Mouse (Mus musculus) liver, embryonic 11.5 days (tissue): ENCODE measurements around the gene Vps26b. TPM values are rescaled to one million over a fixed set of nuclear protein-coding genes. Genes with fewer than 3 reads are reported as not detected.

Source experiments
- ATAC-seq: fragments of 200-750 bp; cut with Nextera tagmentation; replicated peaks from 2 replicates; pipeline ENCODE4 v1.8.0; 2017; ENCODE audit warnings: moderate number of reproducible peaks, mild to moderate bottlenecking, moderate TSS enrichment, moderate library complexity; ENCODE audit not compliant: low FRiP score
- DNase-seq: peaks from one replicate; pipeline ENCODE4 v3.0.0-alpha.2; 2017; ENCODE audit warnings: low spot score
- H3K27ac ChIP-seq: fragments of 300-500 bp; sonication (generic); 2 replicates; pipeline ENCODE4 v1.5.1; 2014; ENCODE audit warnings: mild to moderate bottlenecking, low read depth, low read length, control low read depth
- H3K27me3 ChIP-seq: fragments of 300-500 bp; sonication (generic); replicated peaks from 2 replicates; pipeline ENCODE4 v1.6.1; 2014; ENCODE audit warnings: low read length, mixed read lengths; ENCODE audit not compliant: control insufficient read depth, insufficient read depth
- H3K36me3 ChIP-seq: fragments of 300-500 bp; sonication (generic); 2 replicates; pipeline ENCODE4 v1.6.1; 2014; ENCODE audit warnings: mild to moderate bottlenecking, low read length, moderate library complexity, mixed read lengths; ENCODE audit not compliant: control insufficient read depth, insufficient read depth
- H3K4me1 ChIP-seq: fragments of 300-500 bp; sonication (generic); replicated peaks from 2 replicates; pipeline ENCODE4 v1.6.1; 2014; ENCODE audit warnings: low read length, mixed read lengths; ENCODE audit not compliant: control insufficient read depth, insufficient read depth
- H3K4me2 ChIP-seq: fragments of 300-500 bp; sonication (generic); 2 replicates; pipeline ENCODE4 v1.6.1; 2014; ENCODE audit warnings: mild to moderate bottlenecking, control low read depth, moderate library complexity
- H3K4me3 ChIP-seq: fragments of 300-500 bp; sonication (generic); 2 replicates; pipeline ENCODE4 v1.5.1; 2014; ENCODE audit warnings: low read depth, low read length, control low read depth
- H3K9ac ChIP-seq: fragments of 300-500 bp; sonication (generic); 2 replicates; pipeline ENCODE4 v1.6.1; 2014; ENCODE audit warnings: low read depth, low read length, control low read depth
- H3K9me3 ChIP-seq: fragments of 300-500 bp; sonication (generic); 2 replicates; pipeline ENCODE4 v1.6.1; 2016; ENCODE audit warnings: low read length, inconsistent platforms, mixed read lengths; ENCODE audit not compliant: control insufficient read depth
- WGBS: fragments of 180-500 bp; shearing (Covaris S2); extraction: QIAGEN DNeasy Blood & Tissue Kit; methylation state at CpG from one replicate; pipeline ENCODE4 v1.1.7; 2014; 5-methylcytosine and 5-hydroxymethylcytosine counted together
- polyA plus RNA-seq: library from polyadenylated mRNA; unstranded; fragments of >200 nt; fragmentation: Nextera tagmentation; extraction: Ambion mirVana; gene quantifications from 2 replicates; pipeline ENCODE4 v1.2.1, GENCODE M21; 2014

Gene Vps26b
- polyA plus RNA-seq, 1 experiment from 2014 or later, result 29.2 TPM

DNA sequence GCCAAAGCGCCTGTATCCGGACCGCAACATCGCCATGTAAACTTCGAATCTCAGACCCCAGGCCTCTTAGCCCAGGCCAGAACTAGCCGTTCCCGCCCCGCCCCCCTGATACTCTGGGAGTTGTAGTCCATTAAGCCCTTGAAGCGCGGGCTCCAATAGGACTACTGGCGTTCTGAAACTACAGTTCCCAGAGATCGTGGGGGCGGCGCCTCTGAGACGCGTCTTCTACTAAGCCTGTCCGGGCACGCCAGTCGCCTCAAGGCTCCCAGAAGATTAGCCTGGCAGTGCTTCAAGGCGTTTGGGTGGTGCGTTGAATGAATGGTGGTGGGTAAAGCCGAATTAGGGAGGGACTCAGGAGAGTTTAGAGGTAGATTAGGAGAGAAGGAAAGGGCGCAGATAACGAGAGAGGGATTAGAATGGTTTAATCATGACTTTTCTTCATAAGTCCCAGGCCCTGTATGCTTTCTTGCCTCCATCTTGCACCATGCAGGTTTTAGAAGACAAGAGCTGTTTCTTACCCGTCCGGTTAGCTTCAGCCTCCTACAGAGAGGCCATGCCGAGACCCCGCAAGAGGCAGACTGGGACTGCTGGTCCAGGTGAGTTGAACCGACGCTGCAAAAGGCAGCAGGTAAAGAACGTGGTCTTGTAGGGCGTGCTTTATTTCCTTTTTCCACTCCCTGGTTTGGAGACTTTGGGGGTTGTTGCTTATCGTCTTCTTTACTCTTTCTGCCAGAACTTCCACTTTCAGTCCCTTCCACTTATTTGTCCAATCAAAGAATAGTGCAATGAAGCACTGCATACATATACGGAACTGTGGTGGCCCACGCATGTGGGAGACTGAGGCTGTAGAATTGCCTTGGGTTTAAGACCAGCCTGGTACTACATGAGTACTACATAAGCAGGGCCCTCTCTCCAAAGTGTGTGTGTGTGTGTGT lies 30.1 kb downstream of the Vps26b start, which contains the start of the genes Acad8 and Thyn1:
Acad8 (minus strand) TSS at position 106 of the 935 bp plus-strand sequence.
Thyn1 (plus strand) TSS at position 250 of the 935 bp plus-strand sequence.
- H3K27ac ChIP-seq, result no peak within 1 kb of the TSS; the same call in 1 of the 2 replicates
- ATAC-seq, result peak; percentile 98
- H3K36me3 ChIP-seq, result no peaks in the 10 kb centered on the region; the same call in 1 of the 2 replicates
- H3K9me3 ChIP-seq, result no peaks in the 10 kb centered on the region
- peak within 1 kb of the TSS; percentile 64 for H3K4me2 ChIP-seq
- H3K9ac ChIP-seq, result peak within 1 kb of the TSS; percentile 70
- H3K4me3 ChIP-seq, result peak within 1 kb of the TSS; percentile 69
- peak; percentile 89 for DNase-seq
- H3K27me3 ChIP-seq, result no peaks in the 10 kb centered on the region
- WGBS, result 2% methylated on average over 35 of the region's 35 CpGs
- H3K4me1 ChIP-seq, result peaks cover 12% of the 10 kb centered on the region

- Histone ChIP-seq H3K9ac (peak overlapping the region; percentile 67), H3K36me3 (no peaks in the 10 kb centered on the region), H3K4me2 (peak overlapping the region; percentile 64), H3K4me3 (peak overlapping the region; percentile 69), H3K27me3 (no peaks in the 10 kb centered on the region), H3K27ac (no peak overlapping the region; the same call in 1 of the 2 replicates), H3K9me3 (no peaks in the 10 kb centered on the region), H3K4me1 (peaks cover 12% of the 10 kb centered on the region)
- no peak for DNase-seq
- ATAC-seq, result peak; percentile 48
- WGBS, result 2% methylated on average over 29 of the region's 29 CpGs
Observed at GRCm38 (mm10) chr9:26998669-26999460, 31.0 kb downstream of the Vps26b start.

DNA sequence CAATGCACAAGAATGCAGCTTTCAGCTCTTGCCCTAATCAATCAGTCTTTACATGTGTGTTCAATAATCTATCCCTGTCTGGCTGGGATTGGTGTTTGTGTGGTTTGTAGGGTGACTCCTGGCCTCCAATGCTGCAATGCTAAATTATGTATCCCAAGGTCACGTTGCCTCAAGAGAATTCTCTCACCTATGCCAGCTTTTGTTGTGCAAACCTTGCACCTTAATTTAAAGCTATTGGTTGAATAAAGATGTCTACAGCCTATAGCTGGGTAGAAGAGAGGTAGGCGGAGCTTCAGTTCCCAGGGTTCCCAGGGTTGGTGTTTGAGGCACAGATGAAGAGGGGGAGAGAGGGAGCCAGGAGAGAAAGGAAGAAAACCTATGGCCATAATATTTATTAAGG lies 32.4 kb downstream of the Vps26b start:
- ATAC-seq (no peak), DNase-seq (no peak)
- H3K4me1 ChIP-seq, result peaks cover 12% of the 10 kb centered on the region
- no peak overlapping the region for H3K4me2 ChIP-seq
- H3K9me3 ChIP-seq, result no peaks in the 10 kb centered on the region
- H3K9ac ChIP-seq, result no peak overlapping the region
- WGBS, result 98% methylated on average over 2 of the region's 2 CpGs
- no peak overlapping the region for H3K27ac ChIP-seq
- no peak overlapping the region for H3K4me3 ChIP-seq
- no peaks in the 10 kb centered on the region for H3K36me3 ChIP-seq
- no peaks in the 10 kb centered on the region for H3K27me3 ChIP-seq

- no peak overlapping the region for H3K27ac ChIP-seq
- H3K9ac ChIP-seq, result no peak overlapping the region
- DNase-seq (peak; percentile 20), ATAC-seq (no peak)
- H3K4me2 ChIP-seq, result no peak overlapping the region
- peaks cover 12% of the 10 kb centered on the region for H3K4me1 ChIP-seq
- H3K36me3 ChIP-seq, result peaks cover 2% of the 10 kb centered on the region; the same call in 1 of the 2 replicates
- no peaks in the 10 kb centered on the region for H3K9me3 ChIP-seq
- H3K4me3 ChIP-seq, result no peak overlapping the region
- no peaks in the 10 kb centered on the region for H3K27me3 ChIP-seq
- WGBS, result 75% methylated on average over 3 of the region's 3 CpGs
Observed at GRCm38 (mm10) chr9:26997062-26997461, 32.8 kb downstream of the Vps26b start.

GRCm38 (mm10) chr9:26993900-26994299 lies 36.0 kb downstream of the Vps26b start:
- H3K9ac ChIP-seq, result no peak overlapping the region
- peaks cover 10% of the 10 kb centered on the region; the same call in 1 of the 2 replicates for H3K36me3 ChIP-seq
- DNase-seq, result no peak
- no peaks in the 10 kb centered on the region for H3K27me3 ChIP-seq
- ATAC-seq, result no peak
- no peak overlapping the region for H3K4me2 ChIP-seq
- no peak overlapping the region for H3K27ac ChIP-seq
- WGBS, result 68% methylated on average over 3 of the region's 3 CpGs
- no peak overlapping the region for H3K4me3 ChIP-seq
- H3K9me3 ChIP-seq, result no peaks in the 10 kb centered on the region
- H3K4me1 ChIP-seq, result peaks cover 3% of the 10 kb centered on the region; the same call in 1 of the 2 replicates

- no peak for ATAC-seq
- peaks cover 2% of the 10 kb centered on the region; the same call in 1 of the 2 replicates for H3K4me1 ChIP-seq
- no peak overlapping the region for H3K27ac ChIP-seq
- WGBS, result 91% methylated on average over 10 of the region's 10 CpGs
- DNase-seq, result no peak
- H3K4me2 ChIP-seq, result no peak overlapping the region
- H3K36me3 ChIP-seq, result peaks cover 10% of the 10 kb centered on the region; the same call in 1 of the 2 replicates
- H3K9me3 ChIP-seq, result no peaks in the 10 kb centered on the region
- no peaks in the 10 kb centered on the region for H3K27me3 ChIP-seq
- no peak overlapping the region for H3K9ac ChIP-seq
- H3K4me3 ChIP-seq, result no peak overlapping the region
Observed at GRCm38 (mm10) chr9:26993118-26993517, 36.7 kb downstream of the Vps26b start.

DNA sequence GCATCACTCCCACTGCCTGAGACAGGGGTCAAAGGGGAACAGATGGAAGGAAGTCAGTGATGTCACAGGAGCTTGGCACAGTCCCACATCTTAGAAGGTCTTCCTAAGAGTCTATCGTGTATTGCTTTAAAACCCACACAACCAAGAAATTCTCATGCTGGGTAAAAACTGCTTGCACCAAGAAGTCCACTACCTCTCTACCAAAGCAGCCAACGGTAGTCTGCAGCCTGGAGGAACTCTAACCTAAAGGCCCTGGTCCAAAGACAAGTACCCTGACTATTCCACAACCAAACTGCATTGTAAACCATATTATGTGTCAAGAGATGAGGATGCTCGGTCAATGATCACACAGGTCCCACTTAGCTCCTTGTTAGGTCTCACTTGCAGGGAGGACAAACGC lies 39.7 kb downstream of the Vps26b start:
- no peaks in the 10 kb centered on the region for H3K27me3 ChIP-seq
- 89% methylated on average over 4 of the region's 4 CpGs for WGBS

DNA sequence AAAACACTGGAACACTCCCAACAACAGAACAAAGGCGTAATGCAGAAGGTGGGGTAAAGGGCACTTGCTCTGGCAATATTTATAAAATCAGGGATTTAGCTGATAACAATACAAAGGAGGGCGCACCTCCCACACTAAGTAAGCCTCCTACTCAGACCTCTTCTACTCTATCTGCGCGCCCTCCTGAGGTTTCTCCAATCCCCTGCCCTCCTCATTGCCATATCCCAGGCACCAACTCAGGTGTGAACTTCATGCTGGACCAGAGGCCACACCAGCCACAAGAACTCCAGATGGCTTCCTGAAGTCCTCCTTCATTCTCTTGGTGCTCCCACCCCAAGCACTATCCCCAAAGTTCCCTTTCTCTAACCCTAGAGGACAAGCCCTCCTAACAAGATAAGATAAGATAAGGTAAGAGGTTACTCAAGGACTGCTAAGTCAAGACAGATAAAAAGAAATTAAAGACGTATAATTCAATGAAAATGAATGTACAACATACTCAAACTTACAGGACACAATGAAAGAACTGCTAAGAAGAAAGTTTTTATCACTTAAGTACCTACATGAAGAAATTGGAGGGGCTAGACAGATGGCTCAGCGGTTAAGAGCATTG lies 44.1 kb downstream of the Vps26b start:
- Histone ChIP-seq H3K9ac (no peak overlapping the region), H3K36me3 (peaks cover 9% of the 10 kb centered on the region), H3K4me1 (no peaks in the 10 kb centered on the region), H3K4me2 (no peak overlapping the region), H3K9me3 (no peaks in the 10 kb centered on the region), H3K4me3 (no peak overlapping the region), H3K27ac (no peak overlapping the region), H3K27me3 (no peaks in the 10 kb centered on the region)
- no peak for DNase-seq
- 78% methylated on average over 6 of the region's 6 CpGs for WGBS
- ATAC-seq, result no peak

More for the DNA sequence above, 39.7 kb downstream of the Vps26b start:
- Histone ChIP-seq H3K4me2 (no peak overlapping the region), H3K9me3 (no peaks in the 10 kb centered on the region), H3K9ac (no peak overlapping the region), H3K4me1 (no peaks in the 10 kb centered on the region), H3K27ac (no peak overlapping the region), H3K36me3 (peaks cover 16% of the 10 kb centered on the region), H3K4me3 (no peak overlapping the region)
- ATAC-seq (no peak), DNase-seq (no peak)
